8 mouse cellular contexts compared by ENCODE assay signal in genomic region chr6:4548894-4549293, GRCm38 (mm10). TPM values are rescaled to one million over a fixed set of nuclear protein-coding genes. Genes with fewer than 3 reads are reported as not detected.
DNase-seq lines count a peak whose midpoint lies in the region; ATAC-seq and TF ChIP-seq lines count a peak whose summit lies in the region.

No protein-coding gene starts in this region.

- H3K27ac ChIP-seq in layer of hippocampus, adult 2 months: no peak overlapping the region

- H3K27me3 ChIP-seq in Patski: peaks cover 5% of the 10 kb centered on the region

- in situ Hi-C loops in Patski (cut with MboI; ENCODE audit: low pct_unique_long_range_greater_than_20kb): loop anchor here (5.0 to 25.0 kb wide), 3 partner anchors 137 to 1037 kb away; partner anchors contain the start of gene Bet1

- POLR2A ChIA-PET in Patski (lab: Charles Lee): interaction anchor here (0.6 kb wide), 1 partner anchor 91 kb away, joined by 3 read pairs; no protein-coding TSS in a partner anchor

- DNase-seq in embryo, embryonic 11 days: peak; percentile 49
- no peak for DNase-seq in embryo, embryonic 10.5 days (ENCODE audit: low spot score)
- peak in 1 of 2 experiments; percentile 38 for DNase-seq in layer of hippocampus, adult 2 months (ENCODE audit: low spot score in 2 of 2)
- no peak for DNase-seq in layer of hippocampus, postnatal 36 days
- no peak for DNase-seq in Patski (ENCODE audit: low read depth, low spot score)
- DNase-seq in kidney, postnatal 36 days: peak; percentile 20 to 49
- DNase-seq in urinary bladder, postnatal 14 days (ENCODE audit: low spot score): no peak
- DNase-seq in right cerebral cortex, postnatal 10 days (ENCODE audit: low spot score in 2 of 2): no peak

- peak; percentile 71 for TF ChIP-seq CTCF in layer of hippocampus, adult 2 months (conservative IDR thresholded peaks at IDR 0.05)
- peak; percentile 53 for TF ChIP-seq CTCF in Patski (IDR thresholded peaks at IDR 0.05)

- CTCF ChIA-PET in Patski (lab: Charles Lee): interaction anchor here (0.5 to 2.3 kb wide), 6 partner anchors 13 to 833 kb away, joined by 3 to 7 read pairs (median 4); no protein-coding TSS in a partner anchor

- no peak for ATAC-seq in Patski

- no peak overlapping the region for H3K4me3 ChIP-seq in layer of hippocampus, adult 2 months

RNA-seq across cellular contexts. Expression of gene Col1a2, which starts 44.3 kb away (rescaled TPM):
- total RNA-seq in layer of hippocampus, adult 2 months (2021): 10 to 100 TPM; 11.0 to 18.3 TPM
- 10 to 100 TPM; 10.7 to 19.2 TPM for total RNA-seq in layer of hippocampus, postnatal 36 days (2021)
- polyA plus RNA-seq in Patski (2021): 5.4 TPM

RNA-seq across cellular contexts. Expression of gene Casd1, which starts 51.7 kb away (rescaled TPM):
- 10 to 100 TPM; 48.8 to 49.5 TPM for total RNA-seq in layer of hippocampus, adult 2 months (2021)
- 10 to 100 TPM; 48.5 to 52.8 TPM for total RNA-seq in layer of hippocampus, postnatal 36 days (2021)
- polyA plus RNA-seq in Patski (2021): 38.1 TPM

Comparison
In these comparisons a context has a peak if more than half of its experiments do, and no peak if none do; other contexts are left out.
1. DNase-seq: peak in embryo, embryonic 11 days (single experiment) and kidney, postnatal 36 days (2 of 2); none in embryo, embryonic 10.5 days (single experiment), layer of hippocampus, postnatal 36 days (0 of 2), Patski (single experiment), urinary bladder, postnatal 14 days (single experiment) and right cerebral cortex, postnatal 10 days (0 of 2).